Mouse (Mus musculus) megakaryocyte, embryonic 14.5 days (primary cell): ENCODE measurements around the gene Braf.

Experiments
- FLI1 ChIP-seq: IDR thresholded peaks from 2 replicates; pipeline ENCODE4 v1.6.1; 2012; ENCODE audit warnings: low read length, inconsistent platforms, mixed read lengths
- GATA1 ChIP-seq: IDR thresholded peaks from 3 replicates; pipeline ENCODE4 v1.6.1; 2012; ENCODE audit warnings: mixed read lengths, low read length, inconsistent platforms, borderline replicate concordance

DNA sequence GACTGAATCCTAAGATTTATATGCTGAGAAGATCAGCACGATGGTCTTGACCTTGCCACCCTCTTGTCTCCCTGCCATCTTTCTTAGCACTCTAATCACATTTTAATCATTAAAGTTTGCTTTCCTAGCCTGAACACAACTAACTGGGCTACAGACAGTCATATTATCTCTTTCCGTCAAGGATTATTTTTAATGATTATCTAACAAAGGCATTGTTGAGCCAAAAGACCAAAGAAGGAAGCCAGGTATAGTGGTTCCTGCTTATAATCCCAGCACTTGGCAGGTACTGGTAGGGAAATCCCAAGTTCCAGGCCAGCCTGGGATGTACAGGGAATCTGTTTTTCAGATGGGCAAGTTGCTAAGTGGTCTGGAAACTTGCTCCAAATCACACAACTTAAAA is 114.0 kb downstream of the Braf start:
- TF ChIP-seq GATA1 = no peak
- no peak for TF ChIP-seq FLI1
